Mouse (Mus musculus): ENCODE results near the gene C1ra. TPM values are rescaled to one million over a fixed set of nuclear protein-coding genes. Genes with fewer than 3 reads are reported as not detected.
"Not testable (repeated sequence)": the region's sequence is repeated elsewhere in the genome, so short reads cannot be mapped to it uniquely, and the experiment has no call there.

Gene C1ra
- total RNA-seq, 2 experiments from 2014 or later: 11.8 to 16.3 TPM

DNA sequence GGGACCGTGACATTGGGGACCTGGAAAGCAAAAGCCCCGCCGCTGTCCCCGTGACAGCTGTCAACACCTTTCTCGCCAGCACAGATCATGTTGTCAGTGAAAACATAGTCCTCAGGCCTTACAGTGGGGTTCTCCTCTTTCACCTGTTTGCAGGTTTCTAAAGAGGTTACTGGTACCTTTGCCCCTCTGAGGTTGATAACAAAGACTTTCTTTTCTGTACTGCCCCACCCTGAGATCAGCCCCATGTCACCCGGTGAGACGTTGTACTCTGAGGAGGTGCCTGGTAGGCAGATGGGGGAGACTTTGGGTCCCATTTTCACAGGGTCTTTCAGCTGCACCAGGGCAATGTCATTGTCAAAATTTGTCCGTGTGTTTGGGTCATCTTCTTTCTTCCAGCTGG lies 18.9 kb downstream of the C1ra start:
- intact Hi-C loops (cut with DNase I; ENCODE audit: low total_unique reads): no loop called here
- DNase-seq: no peak

GRCm38 (mm10) chr6:124536125-124536829 lies 24.1 kb downstream of the C1ra start:
- DNase-seq; intact Hi-C loops (cut with DNase I; ENCODE audit: low total_unique reads): not testable (repeated sequence)

DNA sequence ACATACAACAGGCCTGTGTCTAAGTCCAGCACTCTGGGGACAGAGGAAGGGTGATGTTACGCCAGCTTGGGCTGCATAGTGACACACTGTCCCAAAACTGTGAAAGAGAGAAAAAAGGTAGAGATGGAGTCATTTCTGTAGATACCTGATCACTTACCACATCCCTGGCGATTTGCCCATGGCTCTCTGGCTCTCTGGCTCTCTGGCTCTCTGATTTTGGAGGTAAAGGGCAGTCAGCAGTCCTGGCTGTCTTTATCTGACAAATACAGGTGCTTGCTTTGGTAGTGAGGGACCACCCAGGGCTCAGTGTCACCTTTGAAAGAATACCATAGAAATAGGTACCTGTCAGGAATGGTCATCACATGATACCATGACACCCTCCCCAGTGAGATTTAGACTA lies 29.0 kb downstream of the C1ra start:
- intact Hi-C loops (cut with DNase I; ENCODE audit: low total_unique reads): not testable (repeated sequence)

GRCm38 (mm10) chr6:124542284-124542683 lies 30.1 kb downstream of the C1ra start, which contains the start of gene C1s1:
Gene C1s1, minus strand, starts transcription at chr6:124542359.
- intact Hi-C loops (cut with DNase I; ENCODE audit: low total_unique reads): not testable (repeated sequence)
- DNase-seq: peak; percentile 54

More for the DNA sequence above, 29.0 kb downstream of the C1ra start:
- not testable (repeated sequence) for DNase-seq

DNA sequence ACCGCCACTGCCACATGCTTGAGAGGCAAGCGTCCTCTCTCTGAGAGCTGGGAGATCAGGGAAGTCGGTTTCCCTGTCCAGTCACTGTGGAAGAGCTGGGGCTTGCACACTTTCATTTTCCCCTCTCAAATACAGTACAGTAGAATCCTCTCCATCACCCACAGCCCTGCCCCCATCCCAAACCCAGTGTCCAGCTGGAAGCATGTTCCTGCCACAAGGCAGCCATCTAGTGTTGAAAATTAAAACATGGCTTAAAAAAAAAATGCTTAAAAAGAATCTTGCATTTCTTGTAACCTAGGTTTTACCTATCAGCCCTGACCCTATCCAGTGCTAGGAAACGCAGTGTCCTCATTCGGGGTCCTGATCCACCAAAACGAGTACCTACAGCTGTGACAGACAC lies 32.3 kb downstream of the C1ra start:
- peak; percentile 43 for DNase-seq
- intact Hi-C loops (cut with DNase I; ENCODE audit: low total_unique reads): no loop called here

DNA sequence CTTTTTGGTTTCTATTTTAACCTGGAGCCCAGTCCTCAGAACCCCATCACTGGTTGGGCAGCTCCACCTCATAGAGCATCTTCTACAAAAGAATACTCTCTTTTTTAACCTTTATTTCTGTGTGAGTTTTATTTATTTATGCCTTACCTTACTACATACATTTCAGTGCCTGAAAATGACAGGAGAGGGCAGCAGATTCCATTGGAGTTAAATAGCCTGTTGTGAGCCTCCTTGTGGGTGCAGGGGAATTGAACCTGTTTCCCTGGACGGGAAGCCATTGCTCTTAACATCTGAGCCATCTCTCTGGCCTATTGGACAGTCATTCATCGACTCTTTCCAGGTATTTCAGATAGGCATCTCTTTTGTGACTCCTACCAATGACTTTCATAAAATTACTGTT lies 33.2 kb downstream of the C1ra start:
- intact Hi-C loops (cut with DNase I; ENCODE audit: low total_unique reads): no loop called here
- no peak for DNase-seq

- intact Hi-C loops (cut with DNase I; ENCODE audit: low total_unique reads); DNase-seq: not testable (repeated sequence)
Observed at GRCm38 (mm10) chr6:124547979-124548378, 35.8 kb downstream of the C1ra start.

- intact Hi-C loops (cut with DNase I; ENCODE audit: low total_unique reads): no loop called here
- no peak for DNase-seq
Observed at GRCm38 (mm10) chr6:124549023-124549550, 36.9 kb downstream of the C1ra start.

DNA sequence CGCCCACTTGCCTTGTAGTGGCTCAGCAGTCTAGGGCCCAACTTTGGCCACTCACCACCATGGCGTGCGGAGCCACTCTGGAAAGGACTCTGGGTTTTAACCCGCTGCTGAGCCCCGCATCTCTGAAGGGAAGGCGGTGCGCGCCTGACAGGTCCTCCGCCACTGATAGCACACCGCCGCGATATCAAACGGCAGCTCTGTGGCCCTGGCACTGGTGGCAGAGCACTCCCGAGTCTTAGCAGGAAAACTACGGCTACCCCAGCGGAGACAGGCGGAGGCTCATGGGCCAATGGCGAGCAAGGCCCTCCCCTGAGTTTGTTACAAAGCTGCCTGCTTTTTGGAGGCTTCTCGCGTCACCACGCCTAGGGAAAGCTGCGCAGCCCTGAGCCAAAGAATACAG lies 40.6 kb downstream of the C1ra start:
- DNase-seq: no peak
- intact Hi-C loops (cut with DNase I; ENCODE audit: low total_unique reads): no loop called here

DNA sequence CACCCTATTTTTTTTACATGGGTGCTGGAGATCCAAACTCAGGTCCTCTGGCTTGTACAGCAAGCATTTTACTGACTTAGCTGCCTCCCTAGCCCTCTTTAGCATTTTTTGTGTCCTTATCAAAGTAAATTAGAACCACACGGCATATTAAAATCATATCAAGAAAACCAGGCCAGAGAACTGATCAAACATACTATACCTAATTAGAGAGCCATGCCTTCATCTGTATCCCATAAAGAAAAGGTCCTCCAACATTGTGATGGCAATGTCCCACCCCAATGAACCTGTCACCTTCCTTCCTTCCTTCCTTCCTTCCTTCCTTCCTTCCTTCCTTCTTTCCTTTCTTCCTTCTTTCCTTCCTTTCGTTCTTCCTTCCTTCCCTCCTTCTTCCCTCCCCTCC lies 43.8 kb downstream of the C1ra start:
- DNase-seq; intact Hi-C loops (cut with DNase I; ENCODE audit: low total_unique reads): not testable (repeated sequence)

- intact Hi-C loops (cut with DNase I; ENCODE audit: low total_unique reads); DNase-seq: not testable (repeated sequence)
Observed at GRCm38 (mm10) chr6:124561156-124561555, 49.0 kb downstream of the C1ra start.

- DNase-seq; intact Hi-C loops (cut with DNase I; ENCODE audit: low total_unique reads): not testable (repeated sequence)
Observed at GRCm38 (mm10) chr6:124561611-124562010, 49.4 kb downstream of the C1ra start.

DNA sequence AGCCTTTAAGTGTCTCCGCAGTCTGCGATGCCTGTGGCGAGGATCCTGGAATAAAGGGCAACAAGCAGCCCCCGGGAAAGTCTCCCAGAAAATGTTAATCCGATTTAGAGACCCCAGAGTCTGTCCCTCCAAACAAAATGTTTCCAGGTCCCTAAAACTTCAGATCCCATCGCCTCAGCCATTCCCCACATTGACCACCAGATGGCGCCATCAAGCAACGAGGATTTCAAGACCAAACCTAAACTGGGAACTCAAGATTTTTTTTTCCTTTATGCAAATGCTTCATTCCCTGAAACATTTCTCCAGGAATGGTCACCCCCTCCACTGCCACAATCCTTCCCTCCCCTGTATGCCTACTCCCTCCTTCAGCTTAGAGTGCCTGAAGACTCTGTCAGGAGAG lies 57.8 kb downstream of the C1ra start, which contains the start of gene C1rb:
TSS of gene C1rb (plus strand) at position 269 of the 400 bp plus-strand sequence.
- DNase-seq: peak; percentile 50
- intact Hi-C loops (cut with DNase I; ENCODE audit: low total_unique reads): loop anchor here (10.0 kb wide), 2 partner anchors 85 to 195 kb away; partner anchors contain the start of gene Eno2

Other genes with a start within 250 kb of the C1ra start
- 10 to 100 TPM; 13.6 to 19.2 TPM for gene Cd163, start 207.7 kb upstream of the C1ra start, total RNA-seq (2021)
- 10 to 100 TPM; 23.0 to 24.0 TPM for gene Pex5, start 97.3 kb upstream of the C1ra start, total RNA-seq (2021)
- gene Clstn3, start 47.6 kb upstream of the C1ra start, total RNA-seq (2021): 1 to 10 TPM in 1 of 2 experiments, under 1 TPM in 1; 0.60 to 1.6 TPM
- 1 to 10 TPM in 1 of 2 experiments, under 1 TPM in 1; 0.64 to 1.2 TPM for gene C1rl, start 19.3 kb upstream of the C1ra start, total RNA-seq (2021)
- 10 to 100 TPM; 31.6 to 40.4 TPM for gene C1s1, start 30.0 kb downstream of the C1ra start, total RNA-seq (2021)
- 1 to 10 TPM; 1.3 to 2.3 TPM for gene C1rb, start 57.9 kb downstream of the C1ra start, total RNA-seq (2021)
- gene C1s2, start 123.7 kb downstream of the C1ra start, total RNA-seq (2021): under 1 TPM; 0.78 to 0.96 TPM
- gene Lpcat3, start 150.6 kb downstream of the C1ra start, total RNA-seq (2021): 10 to 100 TPM; 26.3 to 32.3 TPM
- 10 to 100 TPM; 51.8 to 57.5 TPM for gene Emg1, start 199.8 kb downstream of the C1ra start, total RNA-seq (2021)
- gene Phb2, start 199.9 kb downstream of the C1ra start, total RNA-seq (2021): 100 to 1,000 TPM; 179 to 184 TPM
- 1 to 10 TPM; 1.7 to 1.9 TPM for gene Ptpn6, start 226.3 kb downstream of the C1ra start, total RNA-seq (2021)
- gene Grcc10, start 229.0 kb downstream of the C1ra start, total RNA-seq (2021): 100 to 1,000 TPM; 207 to 228 TPM
- not detected for gene Gm45234, start 243.6 kb downstream of the C1ra start, total RNA-seq (2021)
- gene Atn1, start 244.1 kb downstream of the C1ra start, total RNA-seq (2021): 10 to 100 TPM; 30.8 to 35.8 TPM

All from gastrocnemius, postnatal 14 days (tissue).